Mouse (Mus musculus): ENCODE data around the gene St6galnac6. TPM values are rescaled to one million over a fixed set of nuclear protein-coding genes. Genes with fewer than 3 reads are reported as not detected.

Gene St6galnac6
- polyA plus RNA-seq, 1 experiment from 2014 or later, result 5.2 TPM

DNA sequence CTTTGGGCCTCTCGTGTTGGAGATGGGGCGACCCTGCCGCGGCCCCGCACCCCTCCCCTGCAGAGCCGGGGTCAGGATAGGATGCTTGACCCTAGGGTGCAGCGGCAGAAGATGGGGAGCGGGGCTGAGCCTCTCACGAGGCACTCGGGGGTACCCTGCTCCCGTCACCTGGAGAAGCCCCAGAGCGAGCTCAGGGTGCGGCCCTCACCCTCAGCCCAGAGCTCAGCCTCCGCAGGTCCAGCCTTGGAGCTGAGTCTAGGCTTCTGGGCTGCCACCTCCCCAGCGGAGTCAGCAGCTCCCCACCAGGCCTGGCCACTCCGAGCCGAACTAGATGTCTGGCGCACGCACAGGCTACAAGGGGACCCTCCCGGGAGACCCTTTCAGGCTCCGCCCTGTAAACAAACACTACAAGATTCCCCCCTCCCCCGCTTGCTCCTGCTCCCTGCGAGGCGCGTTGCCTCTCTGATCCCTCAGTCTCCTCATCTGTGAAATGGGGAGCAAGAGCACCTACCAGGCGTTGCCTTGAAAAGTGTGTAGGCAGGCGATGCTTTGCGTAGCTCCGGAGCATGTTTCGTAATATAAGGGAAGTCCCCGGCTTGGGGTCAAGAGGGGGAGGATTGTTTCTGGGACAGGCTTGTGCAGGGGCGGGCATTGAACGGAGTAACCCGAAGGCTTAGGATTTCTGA lies 7.9 kb downstream of the St6galnac6 start:
- H3K4me1 ChIP-seq (ENCODE audit: control insufficient read depth, insufficient read depth, low read length), result peaks cover 10% of the 10 kb centered on the region
- no peak overlapping the region for H3K27ac ChIP-seq (ENCODE audit: low read depth, low read length)
- peak overlapping the region; percentile 85 for H3K4me2 ChIP-seq (ENCODE audit: low read depth, low read length)
- no peaks in the 10 kb centered on the region for H3K36me3 ChIP-seq (ENCODE audit: control insufficient read depth, insufficient read depth, low read length)
- H3K27me3 ChIP-seq (ENCODE audit: control insufficient read depth, insufficient read depth, low read length), result no peaks in the 10 kb centered on the region
- peak overlapping the region; percentile 71 for H3K9ac ChIP-seq (replicated peaks; ENCODE audit: low read depth, low read length)
- H3K4me3 ChIP-seq (ENCODE audit: low read depth, low read length), result peak overlapping the region; percentile 65
- peak; percentile 36 for ATAC-seq (ENCODE audit: low read depth)
- no peaks in the 10 kb centered on the region for H3K9me3 ChIP-seq (ENCODE audit: control insufficient read depth, low read length)
- 7% methylated on average over 32 of the region's 34 CpGs for WGBS

DNA sequence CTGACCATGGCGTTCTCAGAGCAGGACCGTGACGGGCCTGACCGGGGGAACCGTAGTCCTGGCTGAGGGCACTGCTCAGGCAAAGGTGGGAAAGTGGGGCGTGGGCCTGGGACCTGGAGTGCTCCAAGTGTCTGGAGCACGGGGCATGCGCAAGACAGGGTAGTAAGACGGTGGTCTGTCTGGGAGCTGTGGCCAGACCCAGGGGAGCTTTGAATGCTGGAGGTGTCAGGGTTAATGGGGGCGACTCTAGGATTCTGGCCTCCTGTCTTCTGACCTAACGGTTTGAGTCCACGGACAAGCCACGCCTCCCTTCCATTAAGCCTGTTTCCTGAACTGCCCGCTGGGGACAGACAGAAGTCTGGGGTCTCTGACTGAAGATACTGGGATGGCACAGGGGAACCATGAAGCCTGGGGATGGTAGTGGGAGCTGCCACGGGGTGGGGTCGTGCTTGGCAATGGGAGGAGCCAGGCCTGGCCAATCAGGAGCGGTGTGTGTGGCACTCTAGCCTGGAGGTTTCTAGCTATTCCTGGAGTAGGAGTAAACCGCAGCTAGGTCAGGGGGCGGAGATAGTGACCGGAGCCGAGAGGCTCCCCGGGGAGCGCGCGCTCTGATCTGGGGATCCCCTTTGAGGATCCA lies 8.8 kb downstream of the St6galnac6 start:
- Histone ChIP-seq H3K4me2 (ENCODE audit: low read depth, low read length) (peak overlapping the region; percentile 85), H3K4me1 (ENCODE audit: control insufficient read depth, insufficient read depth, low read length) (peaks cover 10% of the 10 kb centered on the region), H3K27ac (ENCODE audit: low read depth, low read length) (no peak overlapping the region), H3K27me3 (ENCODE audit: control insufficient read depth, insufficient read depth, low read length) (no peaks in the 10 kb centered on the region), H3K9me3 (ENCODE audit: control insufficient read depth, low read length) (no peaks in the 10 kb centered on the region), H3K9ac (replicated peaks; ENCODE audit: low read depth, low read length) (0 out of 2 replicates have a peak overlapping the region, but pooled peaks have one; percentile 8), H3K36me3 (ENCODE audit: control insufficient read depth, insufficient read depth, low read length) (no peaks in the 10 kb centered on the region), H3K4me3 (ENCODE audit: low read depth, low read length) (peak overlapping the region; percentile 14; the same call in 1 of the 2 replicates)
- 7% methylated on average over 25 of the region's 25 CpGs for WGBS
- peak; percentile 32; the same call in 1 of the 2 replicates for ATAC-seq (ENCODE audit: low read depth)

DNA sequence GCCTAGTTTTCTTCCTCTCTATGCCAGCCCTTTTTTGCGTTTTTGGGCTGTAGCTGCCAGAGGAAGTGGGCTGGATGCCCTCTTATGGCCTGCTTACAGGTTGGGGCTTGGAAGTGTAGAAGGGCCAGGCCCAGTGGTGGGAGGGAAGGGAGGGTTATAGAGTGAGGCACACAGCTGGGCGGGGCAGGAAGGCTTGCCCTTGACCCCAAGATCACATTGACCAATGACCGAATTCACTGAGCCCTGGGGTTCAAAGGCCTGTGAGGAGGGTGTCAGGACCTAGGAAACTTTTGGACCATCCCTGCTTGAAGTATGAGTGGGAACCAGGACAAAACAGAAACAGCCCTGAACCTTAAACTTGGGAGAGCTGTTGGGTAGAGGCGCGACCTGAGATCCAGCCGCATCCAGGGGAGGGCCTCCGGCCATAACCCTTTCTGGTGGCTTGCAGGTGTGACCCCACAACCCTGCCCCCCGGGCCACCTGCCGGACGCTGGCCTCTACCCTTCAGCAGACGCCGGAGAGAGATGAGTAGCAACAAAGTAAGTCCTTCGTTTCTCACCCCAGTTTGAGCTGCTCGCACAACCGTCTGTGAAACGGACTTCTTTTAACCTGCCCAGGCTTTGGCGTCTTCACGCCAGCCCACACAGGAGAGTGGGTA lies 9.4 kb downstream of the St6galnac6 start:
- Histone ChIP-seq H3K9me3 (ENCODE audit: control insufficient read depth, low read length) (no peaks in the 10 kb centered on the region), H3K9ac (replicated peaks; ENCODE audit: low read depth, low read length) (0 out of 2 replicates have a peak overlapping the region, but pooled peaks have one; percentile 8), H3K36me3 (ENCODE audit: control insufficient read depth, insufficient read depth, low read length) (no peaks in the 10 kb centered on the region), H3K27ac (ENCODE audit: low read depth, low read length) (no peak overlapping the region), H3K27me3 (ENCODE audit: control insufficient read depth, insufficient read depth, low read length) (no peaks in the 10 kb centered on the region), H3K4me3 (ENCODE audit: low read depth, low read length) (no peak overlapping the region; the same call in 1 of the 2 replicates), H3K4me2 (ENCODE audit: low read depth, low read length) (peak overlapping the region; percentile 85), H3K4me1 (ENCODE audit: control insufficient read depth, insufficient read depth, low read length) (peaks cover 10% of the 10 kb centered on the region)
- WGBS, result 36% methylated on average over 18 of the region's 18 CpGs
- no peak for ATAC-seq (ENCODE audit: low read depth)

DNA sequence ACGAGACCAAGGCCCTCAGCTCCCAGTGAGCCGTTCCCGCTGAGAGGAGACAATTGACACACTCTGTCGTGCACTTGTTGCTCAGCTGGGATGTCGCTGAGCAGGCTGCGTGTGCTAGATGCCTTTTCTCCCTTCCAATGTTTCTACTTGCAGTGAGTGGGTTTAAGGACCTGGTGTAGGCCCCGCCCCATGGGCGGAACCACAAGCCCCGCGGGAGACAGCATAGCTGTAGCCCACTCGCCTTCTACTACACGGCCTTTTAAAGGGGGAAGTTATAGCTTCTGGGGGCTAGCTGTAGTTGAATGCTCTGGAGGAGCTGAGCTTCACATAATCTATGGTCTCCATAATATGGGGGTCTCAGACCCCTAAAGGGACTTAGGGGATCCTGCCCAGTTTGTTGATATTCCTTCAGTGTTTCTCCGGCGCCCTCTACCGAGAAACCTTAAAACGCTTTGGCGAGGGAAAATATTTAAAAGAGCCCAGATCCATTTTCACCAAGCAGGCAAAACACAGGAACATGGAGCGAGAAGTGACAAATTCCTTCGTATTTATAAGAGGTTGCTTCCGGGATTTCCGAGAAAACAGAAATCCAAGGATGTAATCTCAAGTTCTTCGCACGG lies 11.2 kb downstream of the St6galnac6 start:
- H3K9ac ChIP-seq (replicated peaks; ENCODE audit: low read depth, low read length), result no peak overlapping the region
- H3K27me3 ChIP-seq (ENCODE audit: control insufficient read depth, insufficient read depth, low read length), result no peaks in the 10 kb centered on the region
- no peak overlapping the region for H3K27ac ChIP-seq (ENCODE audit: low read depth, low read length)
- 18% methylated on average over 23 of the region's 23 CpGs for WGBS
- no peak for ATAC-seq (ENCODE audit: low read depth)
- H3K9me3 ChIP-seq (ENCODE audit: control insufficient read depth, low read length), result no peaks in the 10 kb centered on the region
- 0 out of 2 replicates have a peak overlapping the region, but pooled peaks have one; percentile 6 for H3K4me3 ChIP-seq (ENCODE audit: low read depth, low read length)
- H3K4me1 ChIP-seq (ENCODE audit: control insufficient read depth, insufficient read depth, low read length), result peaks cover 10% of the 10 kb centered on the region
- H3K36me3 ChIP-seq (ENCODE audit: control insufficient read depth, insufficient read depth, low read length), result no peaks in the 10 kb centered on the region
- peak overlapping the region; percentile 29; the same call in 1 of the 2 replicates for H3K4me2 ChIP-seq (ENCODE audit: low read depth, low read length)

DNA sequence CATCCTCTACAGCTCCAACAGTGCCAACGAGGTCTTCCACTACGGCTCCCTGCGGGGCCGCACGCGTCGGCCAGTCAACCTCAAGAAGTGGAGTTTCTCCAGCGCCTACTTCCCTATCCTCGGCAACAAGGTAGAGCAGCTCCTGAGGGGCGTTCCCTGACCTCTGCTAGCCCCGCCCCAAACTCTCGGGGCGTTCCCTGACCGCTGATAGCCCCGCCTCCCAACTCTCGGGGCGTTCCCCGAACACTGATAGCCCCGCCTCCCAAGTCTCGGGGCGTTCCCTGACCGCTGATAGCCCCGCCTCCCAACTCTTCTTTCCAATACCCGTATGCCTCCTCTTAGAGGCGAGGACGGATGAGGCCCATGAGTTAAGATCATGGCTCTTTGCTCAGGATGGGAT lies 12.8 kb downstream of the St6galnac6 start:
- no peaks in the 10 kb centered on the region for H3K27me3 ChIP-seq (ENCODE audit: control insufficient read depth, insufficient read depth, low read length)
- WGBS, result 59% methylated on average over 26 of the region's 26 CpGs
- no peak overlapping the region for H3K4me2 ChIP-seq (ENCODE audit: low read depth, low read length)

DNA sequence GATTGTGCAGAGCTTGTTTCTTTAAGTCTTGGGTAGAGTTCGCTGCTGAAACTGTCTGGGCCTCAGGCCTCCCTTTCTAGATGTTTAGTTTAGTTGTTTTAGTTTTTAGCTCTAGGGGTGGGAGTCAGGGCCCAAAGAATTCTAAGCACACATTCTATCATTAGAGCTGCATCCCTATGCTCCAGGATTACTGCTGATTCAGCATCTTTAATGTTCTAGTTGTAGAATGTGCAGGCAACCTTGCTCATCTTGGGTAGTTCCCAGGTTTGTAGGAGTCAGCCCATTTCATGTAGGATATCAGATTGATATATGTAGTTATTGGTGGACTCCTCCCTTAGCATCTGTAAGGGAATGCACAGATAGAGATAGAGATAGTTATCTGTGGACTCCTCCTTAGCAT lies 17.6 kb downstream of the St6galnac6 start:
- H3K4me2 ChIP-seq (ENCODE audit: low read depth, low read length), result no peak overlapping the region
- H3K9ac ChIP-seq (replicated peaks; ENCODE audit: low read depth, low read length), result no peak overlapping the region
- H3K27ac ChIP-seq (ENCODE audit: low read depth, low read length), result no peak overlapping the region
- H3K4me3 ChIP-seq (ENCODE audit: low read depth, low read length), result no peak overlapping the region
- peaks cover 13% of the 10 kb centered on the region for H3K4me1 ChIP-seq (ENCODE audit: control insufficient read depth, insufficient read depth, low read length)
- ATAC-seq (ENCODE audit: low read depth), result no peak
- no peaks in the 10 kb centered on the region for H3K27me3 ChIP-seq (ENCODE audit: control insufficient read depth, insufficient read depth, low read length)
- 94% methylated on average over 1 of the region's 1 CpGs for WGBS
- no peaks in the 10 kb centered on the region for H3K9me3 ChIP-seq (ENCODE audit: control insufficient read depth, low read length)
- no peaks in the 10 kb centered on the region for H3K36me3 ChIP-seq (ENCODE audit: control insufficient read depth, insufficient read depth, low read length)

More for the DNA sequence above, 12.8 kb downstream of the St6galnac6 start:
- no peak overlapping the region for H3K27ac ChIP-seq (ENCODE audit: low read depth, low read length)
- H3K4me3 ChIP-seq (ENCODE audit: low read depth, low read length), result no peak overlapping the region
- no peaks in the 10 kb centered on the region for H3K9me3 ChIP-seq (ENCODE audit: control insufficient read depth, low read length)
- no peaks in the 10 kb centered on the region for H3K36me3 ChIP-seq (ENCODE audit: control insufficient read depth, insufficient read depth, low read length)
- no peak overlapping the region for H3K9ac ChIP-seq (replicated peaks; ENCODE audit: low read depth, low read length)
- ATAC-seq (ENCODE audit: low read depth), result no peak
- H3K4me1 ChIP-seq (ENCODE audit: control insufficient read depth, insufficient read depth, low read length), result peaks cover 10% of the 10 kb centered on the region

DNA sequence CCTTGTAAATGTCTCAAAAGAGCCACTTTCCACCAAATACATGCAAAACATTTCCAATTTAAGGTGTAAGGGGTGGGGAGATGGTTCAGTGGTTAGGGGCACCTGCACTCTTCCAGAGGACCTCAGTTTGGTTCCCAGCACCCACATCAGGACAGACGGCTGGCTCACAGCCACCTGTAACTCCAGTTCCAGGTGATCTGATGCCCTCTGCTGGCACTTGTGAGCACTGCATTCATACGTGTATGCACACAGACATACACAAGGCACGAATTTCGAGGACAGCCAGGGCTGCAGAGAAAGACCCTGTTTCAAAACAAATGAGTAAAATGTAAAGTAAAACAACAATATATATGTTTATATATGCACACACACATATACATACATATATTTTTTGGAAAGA lies 18.1 kb downstream of the St6galnac6 start:
- Histone ChIP-seq H3K27ac (ENCODE audit: low read depth, low read length) (no peak overlapping the region), H3K36me3 (ENCODE audit: control insufficient read depth, insufficient read depth, low read length) (no peaks in the 10 kb centered on the region), H3K27me3 (ENCODE audit: control insufficient read depth, insufficient read depth, low read length) (no peaks in the 10 kb centered on the region), H3K4me3 (ENCODE audit: low read depth, low read length) (no peak overlapping the region), H3K4me1 (ENCODE audit: control insufficient read depth, insufficient read depth, low read length) (peaks cover 13% of the 10 kb centered on the region), H3K9me3 (ENCODE audit: control insufficient read depth, low read length) (no peaks in the 10 kb centered on the region), H3K4me2 (ENCODE audit: low read depth, low read length) (no peak overlapping the region), H3K9ac (replicated peaks; ENCODE audit: low read depth, low read length) (no peak overlapping the region)
- no peak for ATAC-seq (ENCODE audit: low read depth)
- 95% methylated on average over 4 of the region's 4 CpGs for WGBS

DNA sequence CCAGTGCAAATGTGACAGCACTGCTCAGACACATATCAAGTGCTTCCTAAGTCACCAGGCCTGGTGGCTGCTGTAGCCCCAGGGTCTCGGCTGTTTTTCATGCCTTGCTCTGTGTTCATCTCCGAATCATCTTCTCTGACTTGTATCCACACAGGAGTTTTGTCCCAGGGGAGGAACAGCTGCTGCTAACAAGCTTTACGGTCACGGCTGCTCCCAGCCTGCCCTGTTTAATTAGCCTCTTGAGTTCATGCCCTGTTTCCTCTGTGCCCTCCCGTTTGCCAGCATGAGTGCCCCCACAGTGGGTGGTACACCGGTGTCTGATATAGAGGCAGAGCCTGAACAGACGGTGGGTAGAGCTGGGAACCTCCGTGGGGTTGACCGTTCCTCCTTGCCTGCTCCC lies 18.5 kb downstream of the St6galnac6 start:
- no peak overlapping the region for H3K9ac ChIP-seq (replicated peaks; ENCODE audit: low read depth, low read length)
- H3K4me2 ChIP-seq (ENCODE audit: low read depth, low read length), result no peak overlapping the region
- no peak for ATAC-seq (ENCODE audit: low read depth)
- WGBS, result 48% methylated on average over 9 of the region's 9 CpGs
- H3K27me3 ChIP-seq (ENCODE audit: control insufficient read depth, insufficient read depth, low read length), result no peaks in the 10 kb centered on the region
- no peaks in the 10 kb centered on the region for H3K9me3 ChIP-seq (ENCODE audit: control insufficient read depth, low read length)
- H3K4me3 ChIP-seq (ENCODE audit: low read depth, low read length), result no peak overlapping the region
- peaks cover 13% of the 10 kb centered on the region for H3K4me1 ChIP-seq (ENCODE audit: control insufficient read depth, insufficient read depth, low read length)
- H3K27ac ChIP-seq (ENCODE audit: low read depth, low read length), result no peak overlapping the region
- no peaks in the 10 kb centered on the region for H3K36me3 ChIP-seq (ENCODE audit: control insufficient read depth, insufficient read depth, low read length)

Measured in neural tube, embryonic 14.5 days (tissue).